Mouse (Mus musculus) kidney, postnatal 36 days (tissue): Measurements from ENCODE around the gene Bicc1.
A peak's percentile ranks its signal among the peaks of the same experiment; 100 is the strongest.

Experiments used
- DNase-seq, 2 experiments: peaks; one replicate each; pipeline ENCODE4 v3.0.0; 2021 to 2022; ENCODE audit warnings: mixed read lengths in 2 of 2

The Bicc1 gene

DNA sequence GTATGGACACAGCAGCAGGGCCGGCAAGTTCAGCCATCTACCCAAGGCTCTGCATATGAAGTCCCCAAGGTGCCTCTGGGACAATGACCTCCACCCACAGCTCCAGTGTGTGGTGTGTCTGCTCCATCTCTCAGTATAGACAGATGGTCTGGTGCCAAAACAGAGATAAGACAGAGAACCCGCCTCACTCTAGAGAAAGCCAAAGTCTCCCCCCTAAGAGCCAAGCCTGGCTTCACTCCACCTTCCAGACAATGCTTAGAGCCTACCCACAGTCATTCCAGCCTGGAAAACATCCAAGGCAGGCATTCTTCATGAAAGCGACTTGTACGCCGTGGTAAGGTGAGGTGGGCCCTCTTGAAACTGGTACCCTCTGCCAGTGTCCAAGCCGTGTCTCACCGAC lies 107.3 kb downstream of the Bicc1 start:
- no peak for DNase-seq

DNA sequence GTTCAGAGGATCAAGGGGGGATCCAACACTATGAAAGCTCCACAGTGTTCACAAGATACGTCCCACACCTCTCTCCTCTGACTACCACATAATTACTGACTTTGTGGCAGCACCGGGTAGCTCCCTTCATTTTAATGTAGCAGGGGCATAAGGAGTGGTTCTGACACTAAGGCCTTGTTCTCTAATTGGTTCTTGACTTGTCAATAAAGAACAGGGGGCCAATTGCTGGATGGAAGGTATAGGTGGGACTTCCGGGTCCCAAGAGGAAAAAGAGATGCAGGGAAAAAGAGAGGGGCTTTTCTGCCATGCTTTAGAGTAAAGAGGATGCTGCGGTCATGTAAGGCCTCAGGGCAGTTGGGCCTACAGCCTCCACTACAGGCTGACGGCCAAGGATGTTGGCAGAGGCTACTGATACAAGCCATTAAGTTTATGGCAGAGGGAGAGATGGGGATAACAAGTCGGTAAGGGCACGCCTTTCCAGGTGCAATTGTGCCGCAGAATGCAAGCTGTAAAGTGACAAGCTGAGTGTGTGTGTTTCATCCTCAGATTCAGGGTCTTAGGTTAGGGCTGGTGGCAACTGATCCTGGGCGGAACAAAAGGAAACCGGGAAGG lies 108.7 kb downstream of the Bicc1 start:
- DNase-seq = no peak

DNA sequence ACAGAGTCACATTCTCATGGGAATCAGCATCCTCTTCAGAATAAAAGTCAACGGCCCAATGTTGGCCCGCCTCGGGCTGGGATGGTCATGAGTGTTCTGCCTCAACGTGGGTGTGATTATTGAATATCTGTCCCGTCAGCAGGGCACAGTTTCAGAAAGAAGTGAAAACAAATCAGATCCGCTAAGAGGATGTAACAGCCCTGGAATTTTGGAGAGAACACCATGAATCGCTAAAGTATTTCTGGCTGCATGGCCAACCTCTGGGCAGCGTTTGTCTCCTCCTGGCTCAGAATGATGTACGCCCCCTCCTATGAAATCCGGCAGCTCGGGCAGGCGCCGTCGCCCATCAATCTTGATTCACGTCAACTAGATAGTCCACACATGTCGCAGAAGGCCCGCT lies 110.2 kb downstream of the Bicc1 start:
- DNase-seq = peak in 1 of 2 experiments; percentile 36

DNA sequence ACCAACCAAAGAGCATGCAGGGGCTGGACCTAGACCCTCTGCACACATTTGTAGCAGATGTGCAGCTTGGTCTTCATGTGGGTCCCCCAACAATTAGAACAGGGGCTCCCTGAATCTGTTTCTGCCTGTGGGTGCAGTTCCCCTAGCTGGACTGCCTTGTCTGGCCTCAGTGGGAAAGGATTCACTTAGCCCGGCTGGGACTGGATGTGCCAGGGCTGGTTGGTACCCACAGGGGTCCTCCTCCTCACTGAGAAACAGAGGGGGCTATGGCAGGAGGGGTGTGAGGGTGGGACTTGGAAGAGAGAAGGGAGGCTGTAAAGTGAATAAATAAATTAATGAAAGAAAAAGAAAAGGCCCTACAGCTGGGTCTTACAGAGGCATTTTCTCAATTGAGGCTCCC lies 115.1 kb downstream of the Bicc1 start:
- no peak for DNase-seq

DNA sequence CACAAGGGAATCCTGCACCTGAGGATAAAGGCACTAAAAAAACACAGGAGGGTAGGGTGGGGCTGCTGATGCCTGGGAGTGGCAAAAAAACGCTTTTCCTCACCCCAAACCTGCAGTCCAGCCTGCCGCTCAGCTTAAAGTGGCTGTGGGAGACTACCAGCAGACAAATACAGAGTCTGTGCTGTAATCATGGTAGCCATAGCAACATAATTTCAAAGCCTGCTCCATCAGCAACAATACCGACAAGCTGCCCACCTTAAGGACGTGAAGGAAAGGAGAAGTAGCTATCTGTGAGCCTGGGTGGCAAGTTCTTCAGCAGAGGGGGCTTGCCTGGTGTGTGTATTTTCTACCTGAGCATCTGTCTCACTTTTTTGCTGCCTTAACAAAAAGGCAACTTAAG lies 117.6 kb downstream of the Bicc1 start:
- no peak for DNase-seq

DNA sequence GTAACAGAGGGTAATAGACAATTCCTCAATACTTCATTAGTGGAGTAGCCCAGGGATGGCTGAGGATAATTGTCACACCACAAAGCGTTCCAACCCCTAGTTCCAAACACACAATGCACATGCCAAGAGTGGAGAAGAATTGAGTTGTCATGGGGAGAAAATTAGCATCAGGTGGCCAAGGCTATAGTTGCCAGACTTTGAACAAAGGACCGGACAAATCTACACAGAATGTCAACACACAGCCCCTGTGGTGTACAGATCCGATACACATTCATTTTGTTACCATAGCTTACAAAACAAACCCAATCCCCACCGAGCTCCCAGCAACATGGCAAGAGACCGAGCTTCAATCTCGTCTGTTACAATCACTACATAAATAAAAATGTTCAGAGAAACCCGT lies 123.0 kb downstream of the Bicc1 start:
- no peak for DNase-seq

DNA sequence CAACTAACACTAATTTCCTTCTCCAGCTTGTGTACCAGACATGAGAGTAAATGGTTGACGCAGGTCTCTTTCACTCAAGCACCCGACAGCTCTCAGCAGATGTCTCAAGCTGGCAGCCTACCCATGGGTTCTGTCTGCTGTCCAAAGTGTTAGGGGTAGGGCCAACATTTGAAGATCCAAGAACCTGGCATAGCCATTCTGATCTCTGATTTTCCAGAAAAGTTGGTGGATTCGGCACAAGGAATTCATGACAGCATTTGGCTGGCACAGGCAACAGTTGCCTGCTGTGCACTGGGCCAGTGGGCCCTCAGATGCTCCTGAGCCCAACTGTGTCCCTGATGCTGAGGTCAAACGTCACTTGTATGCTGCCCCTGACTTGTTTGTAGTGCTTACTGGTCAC lies 130.5 kb downstream of the Bicc1 start:
- DNase-seq = peak; percentile 23 to 35

DNA sequence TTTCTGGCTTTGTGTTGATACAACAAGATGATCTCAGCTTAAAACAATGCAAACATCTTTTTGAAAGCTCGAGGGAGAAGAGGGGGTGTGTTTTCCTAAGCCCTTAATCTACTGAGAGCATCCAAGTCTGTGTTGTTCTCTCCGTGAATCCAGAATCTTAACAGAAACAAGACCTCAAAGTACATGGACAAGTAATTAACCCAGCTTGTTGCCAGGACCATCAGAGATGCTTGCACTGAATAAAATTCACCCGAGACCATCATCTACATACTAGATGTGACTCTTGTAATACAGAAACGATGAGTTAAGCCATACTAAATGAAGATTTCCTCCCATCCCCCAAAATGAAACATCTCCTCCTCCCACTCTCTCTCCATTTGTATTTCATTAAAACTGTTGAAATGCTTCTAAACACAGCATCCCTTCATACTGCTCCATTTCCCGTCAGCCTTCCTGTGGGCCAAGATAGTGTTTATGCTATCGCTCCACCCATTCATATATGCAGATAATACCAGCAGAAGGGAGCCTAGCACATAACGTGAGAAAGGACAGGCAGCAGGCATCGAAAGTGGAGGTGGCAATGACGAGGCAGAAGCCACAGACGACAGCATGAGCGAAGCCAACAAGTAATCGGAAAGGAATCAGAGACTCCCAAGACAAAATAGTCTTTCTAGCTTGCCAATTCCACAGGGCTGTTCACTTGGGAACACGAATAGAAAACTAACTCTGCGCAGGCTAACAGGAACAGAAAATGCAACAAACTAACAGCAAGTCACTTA lies 131.2 kb downstream of the Bicc1 start:
- no peak for DNase-seq

DNA sequence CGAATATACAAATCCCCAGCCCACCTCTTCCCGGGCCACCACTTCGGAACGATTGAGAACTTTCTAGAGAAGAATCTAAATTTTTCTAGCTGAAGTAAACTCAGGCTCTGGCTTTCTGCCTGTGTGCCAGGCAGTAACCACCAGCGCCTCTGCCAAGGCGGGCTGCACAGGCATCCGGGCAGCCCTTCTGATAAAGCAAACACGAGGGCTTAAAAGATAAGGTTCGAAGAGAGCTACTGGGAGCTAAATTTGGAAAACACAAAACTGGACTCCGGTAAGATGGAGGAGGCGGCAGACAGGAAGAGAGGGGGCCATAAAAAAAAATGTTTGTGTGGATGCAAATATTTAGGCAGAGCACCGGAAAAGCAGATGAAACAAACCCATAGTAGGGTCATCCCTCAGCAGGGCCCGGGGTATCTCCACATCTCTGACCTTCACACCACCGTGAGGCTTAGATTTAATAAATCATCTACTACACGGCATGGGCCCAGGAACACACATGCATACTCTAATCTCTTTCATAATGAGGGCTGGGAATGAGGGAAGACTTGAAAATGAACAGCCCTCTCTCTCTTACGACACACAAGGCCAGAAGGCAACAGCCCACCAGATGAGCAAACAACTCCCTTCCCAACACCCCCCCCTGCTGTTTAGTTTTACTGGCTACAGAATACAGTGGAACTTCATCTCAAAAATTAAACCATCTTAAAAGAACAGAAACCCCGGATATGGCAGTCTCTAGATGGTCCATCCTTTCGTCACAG lies 134.2 kb downstream of the Bicc1 start:
- DNase-seq = no peak

DNA sequence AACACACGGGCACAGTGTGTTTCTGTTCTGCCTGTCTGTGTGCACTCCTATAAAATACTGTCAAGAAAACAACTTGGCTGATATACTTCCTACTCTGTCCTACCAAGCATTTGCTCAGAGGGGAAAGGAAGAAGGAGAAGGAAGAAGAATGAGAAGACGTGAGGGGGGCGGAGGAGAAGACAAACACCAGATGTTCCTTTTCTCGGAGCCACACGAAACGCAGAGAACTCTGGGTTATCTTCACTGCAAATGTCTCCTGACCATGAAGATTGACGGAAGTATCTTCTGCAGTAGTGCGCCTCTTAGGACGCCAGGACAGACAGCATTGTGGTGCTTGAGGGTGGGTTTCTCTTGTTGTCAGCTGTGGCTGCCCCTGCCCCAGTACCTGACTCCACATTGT lies 134.8 kb downstream of the Bicc1 start:
- no peak for DNase-seq

DNA sequence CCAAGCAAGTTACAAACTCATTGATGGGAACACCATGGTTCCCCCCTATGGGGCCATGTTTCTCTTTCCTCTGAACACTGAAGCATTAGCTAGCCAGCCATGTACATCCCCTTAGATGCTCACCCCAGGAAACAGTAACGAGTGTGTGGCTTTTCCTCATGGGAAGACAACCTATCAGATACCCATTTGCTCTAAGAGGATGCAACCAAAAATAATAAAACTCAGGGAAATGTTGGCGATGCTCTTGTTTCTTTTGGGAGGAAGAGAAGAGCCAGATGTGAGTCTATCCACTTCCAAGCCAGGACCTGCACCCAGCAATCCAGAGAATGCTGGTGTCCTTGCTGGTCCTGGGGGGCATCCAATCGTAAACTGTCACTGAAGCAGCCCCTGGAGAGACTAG lies 136.0 kb downstream of the Bicc1 start:
- DNase-seq = no peak

DNA sequence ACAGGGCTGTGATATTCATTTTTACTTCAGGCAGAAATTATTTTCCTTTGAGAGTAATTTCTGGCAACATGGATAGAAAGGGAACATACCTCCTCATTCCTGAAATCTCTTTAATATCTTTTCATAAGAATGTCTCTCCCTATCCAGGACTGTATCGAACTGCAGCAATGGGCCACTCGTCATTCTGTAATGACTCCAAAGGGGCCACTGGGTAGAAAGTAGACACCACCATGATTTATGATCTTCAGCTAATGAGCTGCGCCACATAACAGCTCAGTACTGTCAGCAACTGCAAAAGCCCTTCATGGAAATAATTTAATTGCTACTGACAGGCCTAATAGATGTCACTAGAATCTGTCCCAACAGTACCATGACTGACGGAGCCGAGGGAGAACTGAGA lies 139.0 kb downstream of the Bicc1 start:
- no peak for DNase-seq

DNA sequence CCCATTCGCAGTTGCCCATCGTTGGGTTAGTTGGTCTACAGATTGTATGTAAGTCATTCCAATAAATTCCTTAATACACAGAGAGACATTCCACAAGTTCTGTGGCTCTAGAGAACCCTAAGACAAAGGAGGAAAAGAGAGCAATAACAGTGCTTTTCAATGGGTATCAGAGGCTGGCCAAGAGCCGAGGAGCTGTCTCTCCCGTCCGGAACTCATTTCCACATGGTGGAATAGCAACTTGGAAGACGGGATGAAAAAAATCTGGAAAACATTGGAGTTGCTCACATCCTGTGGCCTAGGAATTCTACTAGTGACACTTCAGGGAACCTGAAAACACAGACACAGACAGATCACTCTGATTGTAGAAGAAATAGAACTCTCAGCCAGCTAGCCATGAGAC lies 139.7 kb downstream of the Bicc1 start:
- peak in 1 of 2 experiments; percentile 28 for DNase-seq

DNA sequence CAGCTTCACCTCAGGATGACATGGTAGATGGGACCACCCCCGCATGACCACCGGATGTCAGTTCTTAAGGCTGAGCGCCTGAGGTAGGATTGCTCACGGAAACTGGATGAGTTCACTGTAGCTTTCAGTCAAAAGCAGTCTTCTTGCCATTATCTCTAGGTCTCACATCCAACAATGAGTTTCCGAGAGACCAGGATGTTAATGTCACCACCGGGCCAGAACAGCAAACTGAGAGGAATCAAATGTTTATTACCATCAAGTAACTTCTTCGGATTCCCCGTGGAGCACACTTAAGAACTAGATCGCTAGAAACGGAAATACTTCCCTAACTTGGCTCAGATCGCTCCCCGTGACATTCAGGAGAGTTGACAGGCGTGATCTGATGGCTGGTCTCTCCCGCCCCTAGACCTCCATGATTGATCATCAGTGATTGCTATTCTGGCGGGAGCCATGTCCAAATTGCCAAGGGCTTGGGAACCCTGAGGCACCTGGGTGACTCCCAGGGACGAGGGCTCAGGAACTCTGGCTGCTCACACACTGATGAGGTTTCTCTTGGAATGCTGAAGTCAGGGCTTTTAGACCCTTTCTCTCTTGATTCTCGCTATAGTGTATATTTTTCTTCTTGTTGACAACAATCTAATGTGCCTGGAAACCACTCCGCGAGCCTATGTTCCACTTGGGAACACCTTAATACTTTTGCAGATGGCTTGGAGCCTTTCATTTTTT lies 149.6 kb downstream of the Bicc1 start:
- DNase-seq = no peak

DNA sequence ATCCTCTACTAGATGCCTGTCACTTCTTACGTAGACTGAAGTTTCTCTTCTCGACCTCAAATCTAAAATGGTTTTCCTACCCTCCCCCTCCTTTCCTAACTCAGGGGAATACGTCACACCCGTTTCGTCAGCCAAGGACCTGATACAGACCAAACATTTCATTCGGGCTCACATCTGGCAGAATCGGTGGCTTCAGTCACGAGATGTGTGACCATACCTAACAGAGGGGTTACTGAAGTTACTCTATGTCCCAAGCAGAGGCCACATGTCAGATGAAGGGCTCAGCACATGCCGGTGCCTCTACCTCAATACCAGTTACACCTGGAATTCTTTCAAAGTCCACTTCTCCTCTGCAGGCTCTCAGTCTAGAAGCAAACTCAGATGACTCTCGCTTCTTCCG lies 150.8 kb downstream of the Bicc1 start:
- no peak for DNase-seq

DNA sequence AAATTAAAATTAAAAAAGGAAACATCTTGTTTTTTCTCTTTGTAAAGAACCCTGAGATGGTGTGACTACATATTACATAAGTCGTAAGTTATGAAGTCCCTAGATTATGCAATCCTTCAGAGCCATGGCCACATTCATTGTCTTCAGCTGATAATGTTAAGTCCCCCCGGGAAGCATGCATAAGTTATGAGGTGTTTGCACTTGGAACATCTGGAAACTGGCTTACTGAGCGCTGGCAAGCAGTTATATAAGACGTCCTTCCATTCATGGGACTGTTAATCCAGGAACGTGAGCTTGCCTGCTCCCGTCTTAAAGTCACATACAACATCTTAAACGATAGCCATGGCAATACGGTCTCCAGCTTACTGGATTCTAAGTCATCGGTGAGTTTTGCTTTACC lies 151.5 kb downstream of the Bicc1 start:
- no peak for DNase-seq

DNA sequence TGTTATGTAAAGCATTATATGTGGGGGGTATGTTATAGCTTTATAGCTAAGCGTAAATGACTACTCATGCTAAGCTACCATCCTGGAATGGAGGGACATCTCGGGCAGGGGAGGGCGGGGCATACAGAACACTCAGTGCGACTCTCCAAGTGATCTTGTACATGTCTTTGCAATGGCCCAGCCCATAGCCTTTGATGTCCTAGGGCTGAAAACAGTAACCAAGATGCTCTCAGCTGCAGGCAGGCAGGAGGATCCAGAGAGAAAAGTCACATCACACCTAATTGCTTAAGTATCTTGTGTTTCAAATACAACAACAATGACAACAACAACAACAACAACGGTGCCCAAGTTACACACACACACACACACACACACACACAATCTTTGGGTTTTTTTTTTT lies 152.0 kb downstream of the Bicc1 start:
- no peak for DNase-seq

DNA sequence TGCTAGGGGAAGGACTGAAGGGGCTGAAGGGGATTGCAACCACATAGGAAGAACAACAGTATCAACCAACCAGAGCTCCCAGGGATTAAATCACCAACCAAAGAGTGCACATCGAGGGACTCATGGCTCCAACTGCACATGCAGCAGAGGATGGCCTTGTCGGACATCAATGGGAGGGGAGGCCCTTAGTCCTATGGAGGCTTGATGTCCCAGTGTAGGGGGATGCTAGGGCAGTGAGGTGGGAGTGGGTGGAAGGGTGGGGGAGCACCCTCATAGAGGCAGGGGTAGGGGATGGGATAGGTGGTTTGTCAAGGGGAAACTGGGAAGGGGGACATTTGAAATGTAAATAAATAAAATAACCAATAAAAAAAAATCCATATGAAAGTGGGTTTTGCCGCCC lies 152.5 kb downstream of the Bicc1 start:
- DNase-seq = no peak

DNA sequence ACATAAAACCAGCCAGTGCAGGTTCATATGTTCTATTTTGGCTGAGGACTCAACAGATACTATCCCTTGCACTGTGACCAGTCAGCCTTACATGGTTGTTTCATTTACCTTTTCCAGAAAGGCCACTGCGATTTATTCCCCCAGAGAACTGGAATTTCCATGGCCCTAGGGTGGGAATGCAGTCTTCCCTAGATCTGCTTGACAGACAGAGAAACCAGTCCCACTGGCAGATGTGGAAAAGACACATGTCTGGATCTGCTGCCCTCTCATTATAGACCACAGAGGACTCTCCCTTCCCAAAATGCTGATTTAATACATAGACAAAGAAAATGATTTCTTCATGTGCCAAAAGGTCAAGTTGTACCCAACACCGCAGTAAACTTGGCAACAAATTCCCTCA lies 156.6 kb downstream of the Bicc1 start:
- no peak for DNase-seq

DNA sequence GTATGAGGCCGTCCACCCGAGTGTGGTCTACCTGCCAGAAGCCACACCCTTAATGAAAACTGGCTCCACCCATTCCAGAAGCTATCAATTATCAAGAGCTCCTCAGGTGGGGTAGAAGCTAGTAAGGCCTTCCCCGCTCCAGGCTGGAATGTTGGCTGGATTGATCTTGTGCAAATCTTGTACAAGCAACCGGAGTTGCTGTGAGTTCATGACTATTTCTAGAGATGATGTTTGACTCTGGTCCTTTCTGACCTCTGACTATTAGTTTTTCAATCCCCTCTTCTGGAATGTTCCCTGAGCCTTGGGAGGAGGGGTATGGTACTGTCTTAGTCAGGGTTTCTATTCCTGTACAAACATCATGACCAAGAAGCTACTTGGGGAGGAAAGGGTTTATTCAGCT lies 157.3 kb downstream of the Bicc1 start:
- no peak for DNase-seq

DNA sequence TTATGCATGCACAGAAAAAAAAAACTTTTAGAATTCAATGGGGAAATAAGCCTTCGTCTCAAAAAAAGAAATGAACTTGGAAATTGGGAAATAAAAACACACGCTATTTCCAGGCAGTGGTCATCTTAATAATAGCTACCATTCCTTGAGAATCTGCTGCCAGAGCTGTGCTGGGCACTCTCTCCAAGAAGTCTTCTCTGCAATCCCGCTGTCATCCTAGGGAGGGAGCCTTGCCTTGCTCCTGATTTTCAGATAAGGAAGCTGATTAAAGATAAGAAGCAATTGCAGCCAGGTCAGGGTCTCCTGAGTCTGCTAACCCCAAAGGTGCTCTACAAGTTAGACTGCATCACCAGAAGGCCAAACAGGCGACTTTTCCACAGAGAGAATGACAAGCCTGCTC lies 161.4 kb downstream of the Bicc1 start:
- DNase-seq = peak in 1 of 2 experiments; percentile 53

DNA sequence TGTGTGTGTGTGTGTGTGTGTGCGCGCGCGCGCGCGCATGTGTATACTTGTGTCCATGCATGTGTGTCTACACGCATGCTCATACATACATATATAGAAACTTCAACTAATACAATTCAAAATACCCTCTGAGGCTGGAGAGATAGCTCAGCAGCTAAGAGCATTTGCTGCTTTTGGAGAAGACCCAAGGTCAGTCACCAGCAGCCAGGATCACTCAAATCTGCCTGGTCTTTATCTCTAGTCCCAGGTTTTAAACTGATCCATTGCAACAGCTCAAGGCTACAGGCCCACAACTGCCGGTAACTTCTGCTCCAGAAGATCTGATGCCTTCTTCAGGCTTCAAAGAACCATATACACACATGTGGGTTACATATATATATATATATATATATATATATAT lies 163.4 kb downstream of the Bicc1 start:
- DNase-seq = no peak

DNA sequence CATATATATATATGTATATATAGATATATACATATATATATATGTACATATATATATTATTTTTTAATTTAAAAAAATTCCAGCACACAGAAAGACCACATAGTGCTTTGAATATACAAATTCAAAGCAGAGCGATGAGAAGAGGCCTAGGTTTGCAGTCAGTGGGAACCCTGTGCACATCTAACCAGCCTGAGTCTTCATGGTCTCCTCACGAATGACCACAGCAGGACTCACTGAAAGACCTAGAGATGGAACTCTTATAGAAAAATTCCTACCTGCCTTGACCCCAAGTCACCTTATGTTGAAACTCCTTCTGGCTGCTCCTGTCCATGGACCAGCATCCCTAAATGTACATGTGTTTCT lies 165.4 kb downstream of the Bicc1 start:
- no peak for DNase-seq
